Mouse (Mus musculus) megakaryocyte-erythroid progenitor cell, adult 5-6 weeks (primary cell): ENCODE data around the gene 3110009E18Rik. TPM values are rescaled to one million over a fixed set of nuclear protein-coding genes. Genes with fewer than 3 reads are reported as not detected.

Experiments
- ATAC-seq: replicated peaks from 2 replicates; pipeline ENCODE4 v1.8.0; 2016; ENCODE audit warnings: mild to moderate bottlenecking, inconsistent platforms; ENCODE audit not compliant: severe bottlenecking, poor library complexity, low FRiP score, low TSS enrichment
- total RNA-seq, 2 experiments: library from RNA; stranded (forward) in 1 of 2; stranded (reverse) in 1 of 2; fragments of 200-1000, 215-1000 nt in 1 of 2; fragments of >200 nt in 1 of 2; fragmentation: Nextera tagmentation in 1 of 2; gene quantifications; 2 replicates each; pipeline ENCODE4 v1.2.3; 2014 to 2017

3110009E18Rik gene
- total RNA-seq, 2 experiments from 2014 or later = 1.7 to 9.2 TPM

DNA sequence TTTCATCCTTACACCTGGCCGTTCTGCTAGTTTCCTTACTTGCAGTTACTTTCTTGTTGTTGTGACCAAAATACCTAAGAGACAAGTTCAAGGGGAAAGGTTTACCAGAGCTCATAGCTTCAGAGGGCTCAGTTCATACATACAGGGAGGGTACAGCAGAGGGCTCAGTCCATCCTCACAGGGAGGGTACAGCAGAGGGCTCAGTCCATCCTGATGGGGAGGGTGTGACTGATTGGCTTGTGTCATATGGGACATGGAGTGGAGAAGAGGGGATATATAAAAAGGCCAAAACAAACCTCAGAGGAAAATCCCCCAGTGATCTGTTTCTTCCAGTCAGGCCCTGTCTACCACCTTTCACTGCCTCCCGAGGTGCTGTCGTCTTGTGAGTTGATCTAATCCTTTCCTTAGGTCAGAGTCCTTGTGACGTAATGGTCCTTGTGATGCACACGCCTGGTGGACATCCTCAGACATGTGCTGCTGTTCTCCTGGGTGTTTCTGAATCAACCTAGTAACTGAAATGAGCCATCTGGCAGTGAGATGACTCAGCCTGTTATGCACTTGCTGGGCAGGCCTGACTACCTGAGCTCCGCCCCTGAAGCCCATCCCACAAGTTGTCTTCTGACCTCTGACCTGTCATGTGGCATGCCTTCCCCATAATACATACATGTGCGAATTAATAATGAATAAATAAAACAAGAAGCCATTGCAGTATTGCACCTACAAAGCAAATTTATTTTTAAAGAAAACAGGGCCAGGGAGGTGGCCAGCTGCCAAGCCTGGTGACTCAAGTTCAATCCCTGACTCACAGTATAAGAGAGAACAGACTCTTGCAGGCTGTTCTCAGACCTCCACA lies 15.2 kb downstream of the 3110009E18Rik start:
- peak; percentile 56 for ATAC-seq

DNA sequence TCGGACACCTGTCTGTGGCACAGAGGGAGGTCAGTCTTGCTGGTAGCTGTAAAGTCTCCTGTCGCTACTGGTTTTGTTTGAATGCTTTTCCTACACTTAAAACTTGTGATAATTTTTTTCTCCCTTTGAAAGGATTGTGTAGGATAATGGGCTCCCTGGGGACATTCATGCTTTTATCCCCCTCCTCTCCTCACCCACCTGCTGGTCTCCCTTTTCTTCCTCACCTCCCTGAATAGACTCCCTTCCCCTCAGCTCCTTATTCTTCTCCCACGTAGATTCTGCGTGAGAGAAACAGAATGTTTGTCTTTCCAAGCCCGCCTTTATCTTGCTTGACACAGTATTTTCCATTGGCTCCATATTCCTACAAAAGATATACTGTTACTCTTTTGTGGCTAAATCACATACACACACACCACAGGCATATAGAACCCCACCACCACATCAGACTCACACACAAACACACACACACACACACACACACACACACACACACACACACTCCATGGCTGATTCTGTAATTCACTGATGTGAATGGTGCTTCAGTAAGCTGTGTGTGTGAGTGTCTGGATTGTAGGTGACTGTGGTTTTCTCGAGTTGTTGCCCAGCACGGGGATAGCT lies 18.0 kb downstream of the 3110009E18Rik start:
- no peak for ATAC-seq

DNA sequence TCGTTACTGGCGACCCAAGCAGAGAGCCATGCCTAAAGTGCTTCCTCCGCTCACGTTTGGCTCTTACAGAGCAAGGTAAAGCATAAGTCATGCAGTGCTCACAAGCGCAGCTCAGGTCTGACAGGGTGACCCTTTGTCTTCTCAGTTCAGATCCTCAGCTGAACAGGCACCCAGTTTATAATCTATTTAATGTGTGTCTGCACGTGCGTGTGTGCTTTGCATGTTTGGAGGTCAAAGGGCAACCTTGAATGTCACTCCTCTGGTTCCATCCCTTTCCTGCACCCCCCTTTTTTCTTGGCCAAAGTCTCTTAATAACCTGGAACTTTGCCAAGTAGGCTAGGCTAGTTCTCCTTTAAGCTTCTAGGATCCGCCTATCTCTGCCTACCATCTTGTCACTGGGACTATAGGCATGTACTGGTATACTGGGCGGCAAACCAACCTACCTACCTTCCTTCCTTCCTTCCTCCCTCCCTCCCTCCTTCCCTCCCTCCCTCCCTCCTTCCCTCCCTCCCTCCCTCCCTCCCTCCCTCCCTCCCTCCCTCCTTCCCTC lies 19.2 kb downstream of the 3110009E18Rik start:
- ATAC-seq = no peak; the same call in 1 of the 2 replicates

DNA sequence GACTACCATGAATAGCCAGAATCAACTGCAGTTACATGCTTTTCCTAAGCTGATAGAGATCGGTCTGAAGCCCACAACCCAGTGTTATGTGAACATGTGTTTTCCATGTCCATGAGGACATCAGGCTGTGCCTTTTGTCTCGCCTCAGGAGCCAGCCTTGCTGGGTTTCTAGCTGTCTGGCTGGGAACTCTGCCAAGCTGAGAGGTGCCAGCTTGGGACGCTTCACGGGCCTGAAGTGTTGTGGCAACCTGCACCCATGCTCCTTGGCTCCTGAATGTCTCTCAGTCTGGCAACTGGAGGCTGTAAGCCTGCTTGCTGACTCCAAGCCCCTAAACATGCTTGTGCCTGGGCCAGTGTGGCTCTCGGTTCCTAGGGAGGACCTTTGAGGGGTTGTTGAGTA lies 21.6 kb downstream of the 3110009E18Rik start:
- ATAC-seq = no peak

DNA sequence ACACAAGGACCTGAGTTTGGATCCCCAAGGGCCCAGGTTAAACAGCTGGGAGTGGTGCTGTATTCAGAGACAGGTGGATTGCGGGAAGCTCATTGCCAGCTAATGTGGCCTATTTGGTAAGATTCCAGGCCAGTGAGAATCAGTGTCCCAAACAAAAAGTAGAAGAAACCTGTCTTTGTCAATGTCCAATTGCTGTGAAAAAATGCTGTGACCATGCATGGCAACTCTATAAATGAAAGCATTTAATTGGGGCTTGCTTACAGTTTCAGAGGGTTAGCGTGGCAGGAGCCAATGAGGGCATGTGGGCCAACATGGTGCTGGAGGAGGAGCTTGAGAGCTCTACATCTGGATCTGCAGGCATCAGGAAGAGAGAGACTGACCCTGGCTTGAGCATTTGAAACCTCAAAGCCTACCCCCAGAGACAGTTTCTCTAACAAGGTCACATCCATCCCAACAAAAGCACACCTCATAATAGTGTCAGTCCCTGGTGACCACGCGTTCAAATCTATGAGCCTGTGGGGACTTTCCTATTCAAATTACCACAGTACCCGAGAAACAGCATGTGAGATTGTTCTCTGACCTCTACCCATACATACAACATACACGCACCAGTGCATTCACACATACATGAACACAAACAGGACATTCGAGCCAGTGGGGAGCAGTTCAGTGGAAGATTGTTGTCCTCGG lies 24.7 kb downstream of the 3110009E18Rik start:
- ATAC-seq = no peak

DNA sequence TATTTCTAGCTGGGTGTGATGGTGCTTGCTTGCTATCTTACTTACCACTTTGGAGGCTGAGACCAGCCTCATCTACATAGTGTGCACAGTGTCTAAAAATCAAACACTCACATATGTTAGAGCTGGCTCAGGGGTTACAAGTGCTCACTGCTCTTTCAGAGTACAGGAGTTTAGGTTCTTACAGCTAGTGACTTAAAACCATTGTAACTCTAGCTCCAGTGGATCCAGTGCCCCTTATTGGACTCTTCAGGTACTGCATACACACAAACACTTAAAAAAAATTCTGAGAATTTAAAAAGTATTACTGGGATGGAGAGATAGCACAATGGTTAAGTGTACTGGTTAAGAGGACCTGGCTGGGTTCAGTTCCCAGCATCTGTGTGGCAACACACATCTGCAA lies 26.0 kb downstream of the 3110009E18Rik start:
- ATAC-seq = peak; percentile 38; the same call in 1 of the 2 replicates

DNA sequence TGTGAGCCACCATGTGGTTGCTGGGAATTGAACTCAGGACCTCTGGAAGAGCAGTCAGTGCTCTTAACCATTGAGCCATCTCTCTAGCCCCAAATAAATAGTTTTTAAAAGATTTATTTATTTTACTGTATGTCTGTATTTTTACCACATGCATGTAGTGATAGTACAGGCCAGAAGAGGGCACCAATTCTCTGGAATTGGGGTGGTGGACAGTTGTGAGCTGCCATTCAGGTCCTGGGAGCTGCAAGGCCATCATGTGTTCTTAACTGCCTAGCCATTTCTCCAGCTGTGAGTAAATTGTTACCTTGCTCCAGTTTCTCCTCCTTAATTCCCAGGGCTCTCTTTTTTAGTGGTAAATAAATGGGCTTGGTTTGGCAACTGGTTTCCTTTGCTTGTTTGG lies 33.2 kb downstream of the 3110009E18Rik start:
- peak; percentile 81 for ATAC-seq

DNA sequence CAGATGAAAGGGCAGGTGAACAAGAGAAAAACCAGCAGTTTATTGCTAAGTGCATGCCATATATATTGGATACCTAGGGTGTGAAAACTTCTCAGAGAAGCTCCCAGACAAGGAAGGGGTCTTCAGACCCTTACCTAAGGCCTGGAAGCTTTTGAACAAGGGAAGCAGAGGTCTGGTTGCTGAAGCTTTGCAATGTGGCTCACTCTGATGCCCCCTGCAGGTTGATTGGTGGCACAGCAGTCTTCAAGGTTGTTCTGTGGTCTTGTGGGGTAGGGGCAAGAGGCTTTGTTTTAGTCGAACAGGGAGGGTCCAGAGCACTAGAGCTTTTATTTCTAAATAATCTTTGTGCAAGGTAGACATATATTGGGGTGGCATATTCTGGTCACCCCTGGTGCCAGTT lies 34.3 kb downstream of the 3110009E18Rik start:
- ATAC-seq = peak; percentile 72; the same call in 1 of the 2 replicates

DNA sequence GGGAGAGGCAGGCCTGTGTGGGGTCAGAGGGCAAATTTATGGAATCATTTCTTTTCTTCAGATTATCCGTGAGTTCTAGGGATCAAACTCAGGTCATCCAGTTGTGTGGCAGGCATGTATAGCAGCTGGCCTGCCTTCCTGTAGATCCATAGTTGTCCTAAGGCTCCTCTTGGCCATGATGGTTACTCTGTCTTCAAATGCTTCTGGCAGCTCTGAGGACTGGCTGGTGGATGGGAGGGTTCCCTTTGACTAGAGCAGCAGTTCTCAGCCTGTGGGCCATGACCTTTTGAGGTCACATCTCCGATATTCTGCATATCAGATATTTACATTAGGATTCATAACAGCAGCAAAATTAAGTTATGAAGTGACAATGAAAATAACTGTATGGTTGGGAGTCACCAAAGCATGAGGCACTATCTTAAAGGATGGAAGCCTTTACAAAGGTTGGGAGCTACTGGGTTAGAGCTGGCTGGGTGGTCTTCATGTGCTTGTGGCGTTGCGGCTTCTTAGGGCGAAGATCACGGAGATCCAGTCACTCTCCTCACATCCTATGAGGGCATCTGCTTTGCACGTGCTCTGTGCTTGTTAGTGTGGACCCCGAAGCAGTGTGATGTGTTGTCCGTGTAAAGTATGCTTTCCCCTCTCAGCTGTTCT lies 37.6 kb downstream of the 3110009E18Rik start:
- no peak for ATAC-seq

DNA sequence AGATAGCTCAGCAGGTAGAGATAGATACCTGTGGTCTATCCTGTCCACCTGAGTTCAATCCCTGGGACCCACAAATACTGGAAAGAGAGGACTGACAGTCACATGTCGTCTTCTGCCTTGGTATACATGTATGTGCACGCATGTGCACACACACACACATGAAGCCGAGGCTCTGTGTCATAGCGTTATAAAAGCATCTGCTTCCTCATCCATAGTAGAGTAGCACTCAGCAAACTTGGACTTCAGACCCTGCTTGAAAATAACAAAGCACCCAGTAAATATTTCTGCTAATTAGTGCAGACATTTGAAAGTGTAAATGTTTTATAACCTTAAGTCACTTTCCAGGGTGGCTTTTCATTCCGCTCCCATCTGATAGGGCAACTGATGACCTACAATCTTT lies 40.5 kb downstream of the 3110009E18Rik start:
- no peak for ATAC-seq

DNA sequence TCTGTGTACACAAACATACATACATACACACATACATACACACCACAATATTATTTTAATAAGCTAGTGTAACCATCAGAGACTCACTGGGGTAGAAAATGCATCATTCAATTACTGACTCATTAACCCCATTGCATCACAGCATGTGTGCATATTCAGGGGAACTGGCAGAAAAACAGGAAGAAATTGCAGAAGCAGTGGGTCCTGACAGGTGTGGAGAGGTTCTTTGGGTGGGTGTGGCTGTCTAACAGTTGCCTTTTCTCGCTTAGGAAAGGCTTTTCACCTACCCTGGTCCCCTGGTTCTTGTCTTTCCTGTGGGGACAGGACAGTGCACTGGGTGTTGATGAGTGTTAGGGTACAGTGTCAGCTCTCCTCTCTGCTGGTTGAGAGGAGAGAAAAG lies 41.6 kb downstream of the 3110009E18Rik start:
- ATAC-seq = no peak

DNA sequence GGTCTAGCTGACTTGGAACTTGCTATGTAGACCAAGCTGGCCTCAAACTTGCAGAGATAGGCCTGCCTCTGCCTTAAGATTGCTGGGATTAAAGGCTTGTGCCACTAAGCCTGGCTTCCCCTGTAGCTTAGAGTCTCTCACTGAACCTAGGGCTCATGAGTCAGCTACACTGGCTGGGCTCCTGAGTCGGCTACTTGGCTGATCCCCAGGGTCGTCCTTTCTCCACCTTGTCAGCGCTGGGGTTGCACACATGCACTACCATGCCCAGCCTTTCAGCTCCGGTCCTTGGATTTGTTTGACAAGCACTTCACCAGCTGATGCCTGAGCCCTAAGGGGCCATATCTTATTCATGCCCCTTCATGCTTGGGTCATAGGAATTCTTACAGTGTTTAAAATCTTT lies 47.0 kb downstream of the 3110009E18Rik start:
- ATAC-seq = no peak

DNA sequence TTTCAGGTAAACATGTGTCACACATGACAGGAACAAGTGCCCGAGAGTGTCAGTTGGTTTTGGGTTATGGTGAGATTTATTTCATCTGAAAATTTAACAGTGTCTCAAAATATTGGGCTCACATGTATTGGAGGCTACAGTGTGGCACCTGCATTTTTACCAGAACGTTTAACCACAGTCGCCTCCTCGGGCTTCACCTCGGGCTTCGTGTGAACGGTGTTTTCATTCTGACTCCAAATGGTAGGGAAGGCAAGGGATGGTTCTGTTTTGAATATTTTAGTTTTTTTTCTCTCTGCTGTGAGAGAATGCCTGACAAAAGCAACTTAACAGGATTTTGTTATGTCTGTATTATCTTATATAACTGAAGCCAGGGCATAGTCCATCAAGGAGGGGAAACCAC lies 47.7 kb downstream of the 3110009E18Rik start:
- no peak for ATAC-seq

DNA sequence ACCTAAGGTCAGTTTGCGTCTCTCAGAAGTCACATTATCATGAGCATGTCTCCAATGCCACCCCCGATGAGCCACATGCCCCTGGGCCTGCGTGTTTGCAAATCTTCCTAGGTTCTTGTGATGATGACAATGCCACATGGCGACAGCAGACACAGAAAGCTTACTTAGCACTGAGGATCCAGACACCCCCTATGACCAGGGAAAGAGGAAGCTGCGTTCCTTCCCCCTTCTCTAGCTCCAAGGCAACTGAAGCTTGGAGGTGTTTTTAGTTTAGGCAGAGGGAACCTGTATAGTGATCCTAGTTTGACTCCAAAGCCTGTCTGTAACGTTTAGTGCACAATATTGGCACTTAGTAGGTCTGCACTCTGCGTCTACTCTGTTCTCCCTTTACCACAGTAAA lies 49.3 kb downstream of the 3110009E18Rik start:
- ATAC-seq = no peak

DNA sequence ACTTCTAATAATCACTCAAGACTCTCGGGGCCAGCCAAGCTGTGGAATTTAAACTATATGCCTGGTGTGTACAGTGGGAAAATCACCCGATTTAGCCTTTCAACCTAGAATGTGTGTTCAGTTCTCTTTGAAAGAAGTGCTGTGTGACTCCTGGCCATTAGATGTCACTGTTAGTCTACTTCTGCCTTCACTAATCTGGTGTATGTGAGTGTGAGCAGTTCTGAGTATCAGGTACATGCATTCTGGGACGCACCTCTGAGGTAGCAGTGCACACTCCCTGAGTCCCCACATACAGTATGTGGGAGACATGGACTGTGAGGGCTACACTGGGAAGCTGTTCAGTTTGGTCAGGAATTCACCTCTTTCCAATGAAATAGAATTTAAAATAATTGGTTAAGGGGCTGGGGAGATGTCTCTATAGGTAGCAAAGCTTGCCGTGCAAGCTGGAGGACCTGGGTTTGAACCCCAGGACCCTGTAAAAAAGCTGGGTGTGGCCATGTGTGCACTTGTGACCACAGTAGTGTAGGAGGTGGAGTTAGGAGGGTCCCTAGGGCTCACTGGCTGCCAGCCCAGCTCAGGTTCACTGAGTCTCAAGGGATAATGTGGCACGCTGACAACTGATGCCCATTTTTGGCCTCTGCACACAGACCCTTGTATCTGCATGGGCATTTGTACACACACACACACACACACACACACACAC lies 51.0 kb downstream of the 3110009E18Rik start:
- ATAC-seq = peak; percentile 72

DNA sequence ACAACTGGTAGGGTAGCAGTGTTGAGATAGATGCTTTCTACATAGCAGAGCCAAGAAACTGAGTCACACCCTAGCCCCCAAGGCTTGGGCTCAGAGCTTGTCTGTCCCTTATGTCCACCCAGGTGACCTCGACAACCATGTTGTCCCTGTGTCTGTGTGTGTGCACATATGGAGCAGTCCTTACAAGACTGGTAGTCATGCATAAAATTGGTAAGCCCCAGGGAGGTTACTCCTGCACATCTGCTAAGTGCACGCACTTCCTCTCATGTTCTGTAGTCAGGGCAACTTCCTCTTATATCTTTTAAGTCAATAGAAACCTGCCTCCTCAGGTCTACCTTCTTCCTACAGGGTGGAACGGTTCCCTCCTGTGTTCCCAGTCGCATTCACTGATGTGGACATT lies 54.0 kb downstream of the 3110009E18Rik start:
- ATAC-seq = no peak

DNA sequence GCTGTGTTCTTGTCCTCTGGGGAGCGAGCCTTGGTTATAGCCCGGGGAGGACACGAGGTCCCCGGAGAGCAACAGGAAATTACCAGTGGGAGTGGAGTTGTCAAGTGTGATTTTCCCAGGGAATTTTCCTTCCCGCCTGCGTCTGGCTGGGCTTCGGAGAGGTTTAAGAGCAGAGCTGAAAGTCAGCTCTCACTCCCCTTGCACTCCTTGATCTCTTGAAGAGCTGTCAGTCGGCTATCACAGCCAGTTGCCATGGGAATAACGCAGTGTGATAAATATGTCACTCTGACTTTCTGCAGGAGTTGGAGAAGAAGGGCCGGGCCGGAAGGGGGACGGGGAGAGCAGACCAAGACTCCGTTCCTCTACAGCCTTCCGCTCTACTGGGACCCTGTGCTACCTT lies 55.3 kb downstream of the 3110009E18Rik start:
- no peak for ATAC-seq

DNA sequence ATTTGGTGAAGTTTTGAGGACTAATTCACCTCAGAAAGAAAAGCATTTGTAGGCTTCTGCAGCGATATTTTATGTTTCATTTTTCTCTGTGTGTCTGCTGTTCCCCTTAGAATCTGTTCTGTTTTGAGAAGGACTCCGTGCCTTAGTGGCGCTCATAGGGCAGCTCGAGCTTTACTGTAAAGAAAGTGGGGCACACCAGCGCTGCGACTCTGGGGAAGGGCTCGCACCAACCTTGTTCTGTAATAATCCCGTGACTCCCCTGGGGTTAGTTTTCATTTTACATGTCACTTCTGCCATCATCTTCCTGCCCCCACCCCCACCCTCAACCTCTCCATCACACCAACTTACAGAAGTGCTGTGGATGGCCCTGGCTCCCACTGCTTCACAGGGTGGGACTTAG lies 56.2 kb downstream of the 3110009E18Rik start:
- ATAC-seq = no peak

DNA sequence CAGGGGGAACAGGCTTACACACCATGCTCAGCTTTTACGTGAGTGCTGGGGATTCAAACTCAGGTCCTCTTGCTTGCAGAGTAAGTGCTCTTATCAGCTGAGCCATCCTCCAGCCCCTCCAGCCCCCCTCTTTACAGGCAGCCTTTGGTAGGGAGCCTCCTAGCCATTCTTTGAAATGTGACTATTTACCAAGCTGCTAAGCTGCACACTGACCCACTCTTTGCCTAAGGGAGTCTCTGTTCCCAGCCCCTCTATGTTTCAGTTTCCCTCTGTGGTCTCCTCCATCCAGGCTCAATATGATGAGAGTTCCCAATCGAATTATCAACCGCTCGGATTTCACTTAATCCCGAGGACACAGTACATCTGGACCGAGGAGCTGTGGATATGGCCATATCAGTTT lies 65.2 kb downstream of the 3110009E18Rik start:
- no peak for ATAC-seq
